Mouse (Mus musculus) MEL-GATA-1-ER (cell line): ENCODE data around the gene Ppp3ca.

Experiments
- DNase-seq: peaks from one replicate; pipeline ENCODE4 v3.0.0-alpha.2; 2012; ENCODE audit warnings: low read depth; ENCODE audit errors: extremely low read depth

The Ppp3ca gene

DNA sequence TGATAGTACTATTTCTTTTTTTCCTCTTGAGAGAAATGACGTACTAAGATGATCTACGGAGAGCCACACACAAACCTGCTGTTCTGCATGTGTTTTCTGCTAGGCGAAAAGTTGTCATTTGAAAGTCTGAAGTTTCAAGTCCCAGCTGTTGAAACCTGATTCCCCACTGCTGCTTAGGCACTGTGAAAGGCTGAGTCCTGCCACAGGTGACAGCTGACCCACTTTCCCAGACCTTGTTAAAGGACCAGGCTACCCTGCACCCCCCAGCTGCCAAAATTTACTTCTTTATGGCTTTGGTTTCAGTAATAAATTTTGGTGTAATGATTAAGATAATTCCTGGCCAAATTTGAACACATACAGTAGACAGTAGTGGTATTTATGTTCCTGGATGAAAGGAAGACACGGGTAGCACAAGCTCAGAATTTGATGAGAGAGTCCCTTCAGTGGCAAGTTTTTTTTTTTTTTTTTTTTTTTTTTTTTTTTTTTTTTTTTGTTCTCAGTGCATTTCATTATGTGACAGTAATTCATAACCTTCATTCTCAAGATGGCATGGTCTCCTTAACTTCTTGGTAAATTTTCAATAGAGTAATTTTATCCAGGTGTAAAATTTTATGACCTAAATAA, 52.0 kb downstream of the Ppp3ca start:
- DNase-seq, result no peak

DNA sequence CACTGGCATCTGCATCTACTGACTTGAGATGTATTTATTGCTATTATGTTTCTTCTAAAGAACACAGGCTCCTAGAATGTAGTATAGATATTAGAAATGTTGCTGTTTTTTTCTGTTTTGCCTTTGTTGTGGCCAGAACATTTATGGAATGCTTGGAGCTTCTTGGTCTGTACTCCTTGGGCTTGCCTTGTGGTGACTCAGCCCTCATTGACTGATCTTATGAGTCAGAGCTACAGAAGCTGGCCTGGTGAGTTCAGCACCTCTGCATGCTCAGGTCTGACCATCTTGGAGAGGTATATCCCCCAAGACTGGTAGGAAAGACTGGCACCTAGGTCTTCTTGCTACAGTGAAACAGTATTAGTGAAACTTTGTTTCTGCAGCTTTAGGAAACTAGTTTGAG, 52.6 kb downstream of the Ppp3ca start:
- no peak for DNase-seq

DNA sequence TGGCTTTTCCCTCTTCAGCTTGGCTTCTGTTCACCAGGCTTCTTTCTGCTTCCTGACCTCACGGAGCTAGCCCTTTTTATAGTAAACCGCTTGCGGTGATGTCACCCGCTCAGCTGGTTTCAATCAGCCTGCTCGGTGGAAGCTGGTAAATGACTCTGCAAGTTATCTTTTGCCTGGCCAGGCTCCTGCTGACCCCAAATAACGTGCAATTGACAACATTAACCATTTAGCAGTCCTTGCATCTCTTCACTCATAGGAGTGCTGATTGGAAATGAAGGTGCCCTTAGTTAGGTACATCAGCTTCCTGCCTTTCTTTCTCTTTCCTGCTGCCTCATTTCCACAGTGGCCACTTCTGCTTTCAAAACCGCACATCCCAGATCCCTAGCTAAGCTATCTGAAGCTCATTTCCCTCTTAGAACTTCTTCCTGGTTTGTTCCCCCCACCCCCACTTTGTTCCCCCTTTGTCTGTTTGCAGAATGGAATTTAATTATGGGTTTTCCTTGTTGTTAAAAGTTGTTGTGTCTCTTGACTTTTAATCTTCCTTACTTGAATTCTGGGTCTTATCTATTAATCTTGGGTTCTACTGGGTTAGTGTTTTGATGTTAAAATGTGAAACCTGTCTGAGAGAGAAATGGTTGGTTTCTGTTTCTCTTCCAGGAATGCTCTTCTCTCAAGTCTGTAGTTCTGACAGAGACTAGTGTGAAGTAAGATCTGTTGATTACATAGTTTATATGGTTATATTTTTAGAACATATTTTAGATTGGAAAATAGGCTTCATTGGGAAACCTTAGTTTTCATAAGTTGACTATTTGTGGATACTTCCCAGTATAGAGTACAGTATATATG, 55.6 kb downstream of the Ppp3ca start:
- peak; percentile 63 for DNase-seq

DNA sequence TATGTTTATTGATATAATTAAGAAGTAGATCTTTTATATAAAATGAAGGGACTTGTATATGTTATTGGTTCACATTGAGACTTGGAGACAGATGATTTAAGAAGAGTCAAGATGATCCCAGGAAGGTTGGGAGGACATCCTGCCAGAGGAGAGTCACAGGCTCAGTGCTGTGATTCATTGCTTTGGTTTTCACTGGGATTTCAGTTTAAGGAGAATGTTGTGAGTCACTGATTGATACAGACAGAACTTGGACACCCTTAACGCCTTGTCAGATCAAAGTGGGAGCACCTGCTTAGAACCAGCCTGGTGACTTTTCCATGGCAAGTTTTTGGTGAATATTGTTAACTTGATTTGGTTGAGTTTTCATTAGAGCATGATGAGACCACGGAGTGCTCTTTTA, 58.0 kb downstream of the Ppp3ca start:
- no peak for DNase-seq

DNA sequence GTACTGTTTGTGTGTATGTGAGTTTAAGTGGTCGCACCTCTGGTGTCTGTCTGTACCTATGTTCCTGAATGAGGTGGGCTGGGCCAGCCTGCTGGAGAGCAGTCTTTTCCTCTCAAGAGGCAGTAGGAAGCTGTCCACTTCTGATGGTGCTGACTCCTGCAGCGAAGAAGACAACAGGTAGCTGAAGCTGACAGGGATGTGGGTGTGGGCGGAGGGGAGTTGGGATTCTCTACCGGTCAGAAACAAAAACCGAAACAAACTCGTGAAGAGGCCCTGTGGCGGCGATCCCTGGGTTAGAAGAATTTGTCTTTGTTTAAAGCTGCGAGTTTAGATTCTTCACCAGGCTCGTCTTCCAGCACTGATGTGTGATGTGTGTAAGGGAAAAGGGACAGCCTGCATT, 60.1 kb downstream of the Ppp3ca start:
- no peak for DNase-seq

DNA sequence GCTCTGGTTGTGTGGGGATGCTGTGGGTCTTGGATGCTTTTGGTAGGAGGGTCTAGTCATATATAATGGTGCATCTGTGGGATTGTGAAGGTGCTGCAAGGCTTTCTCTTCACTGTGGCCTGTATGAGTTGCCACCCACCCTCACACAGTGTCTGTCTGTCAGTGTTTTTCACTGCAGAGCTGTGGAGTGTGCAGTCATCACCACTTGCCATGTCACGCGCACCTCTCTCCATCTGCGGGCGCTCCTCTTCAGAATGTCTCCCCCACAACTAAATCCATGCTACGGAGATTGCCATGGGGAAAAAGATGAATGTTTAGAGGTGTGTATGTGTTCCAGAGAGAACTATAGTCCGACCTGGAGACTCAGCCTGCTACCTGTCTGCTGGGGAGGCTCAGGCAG, 61.7 kb downstream of the Ppp3ca start:
- DNase-seq, result no peak

DNA sequence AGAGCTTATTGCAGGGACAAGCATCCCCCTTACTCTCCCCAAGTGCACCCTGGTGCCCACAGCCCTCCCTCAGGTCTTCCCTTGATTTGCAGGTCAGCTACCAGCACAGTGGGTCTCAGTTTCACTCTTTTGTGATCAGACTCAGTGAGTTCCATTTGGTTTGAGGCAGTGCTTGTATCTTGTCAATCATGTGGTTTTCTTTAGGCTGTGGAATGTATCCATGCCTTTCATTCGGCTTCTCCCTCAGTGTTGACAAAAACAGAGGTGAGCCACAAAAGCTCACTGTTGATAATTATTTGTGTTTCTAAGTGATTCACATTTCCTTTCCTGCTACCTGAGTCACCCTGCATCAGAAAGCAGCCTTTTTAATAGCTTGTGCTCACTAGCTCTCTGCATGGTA, 66.1 kb downstream of the Ppp3ca start:
- DNase-seq, result no peak

DNA sequence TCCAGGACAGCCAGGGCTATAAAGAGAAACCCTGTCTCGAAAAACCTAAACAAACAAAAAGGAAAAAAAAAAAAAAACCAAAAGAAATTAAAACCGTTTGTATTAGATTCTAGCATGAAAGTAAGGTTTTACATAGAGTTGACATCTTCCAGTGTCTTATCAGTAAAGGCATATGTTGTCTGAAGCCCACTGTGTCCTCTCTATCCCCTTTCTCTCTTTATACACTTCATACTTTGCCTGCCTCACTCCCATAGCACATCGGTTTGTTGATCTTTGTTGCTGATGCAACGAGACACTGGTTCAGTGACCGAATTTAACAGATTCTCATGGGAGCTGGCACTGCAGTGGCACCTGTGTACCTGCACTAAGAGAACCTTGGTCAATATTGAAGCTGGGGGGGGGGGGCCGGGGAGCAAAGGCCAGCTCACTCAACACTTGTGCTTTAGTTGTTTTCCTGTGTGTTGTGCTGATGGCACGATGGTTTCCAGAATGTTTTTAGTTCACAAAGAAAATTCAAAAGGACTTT, 66.9 kb downstream of the Ppp3ca start:
- DNase-seq, result peak; percentile 27

DNA sequence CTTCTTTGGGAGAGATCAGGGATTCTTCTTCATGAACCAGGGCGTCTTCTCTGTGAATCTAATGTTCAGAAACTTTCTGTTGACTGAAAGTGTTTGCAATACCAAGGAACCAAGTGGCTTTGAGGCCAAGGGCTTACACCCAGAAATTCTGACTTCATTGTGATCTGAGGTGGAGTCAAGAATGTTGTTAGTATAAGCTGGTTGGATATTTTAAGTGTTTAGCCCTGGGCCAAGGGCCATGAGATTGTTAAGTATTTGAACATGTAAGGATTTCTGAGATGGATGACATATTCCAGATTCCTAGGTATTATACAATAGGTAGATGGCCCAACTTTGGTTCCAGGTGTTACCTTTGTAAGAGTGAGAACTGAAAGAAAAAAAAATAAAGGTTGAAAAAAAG, 68.5 kb downstream of the Ppp3ca start:
- no peak for DNase-seq

DNA sequence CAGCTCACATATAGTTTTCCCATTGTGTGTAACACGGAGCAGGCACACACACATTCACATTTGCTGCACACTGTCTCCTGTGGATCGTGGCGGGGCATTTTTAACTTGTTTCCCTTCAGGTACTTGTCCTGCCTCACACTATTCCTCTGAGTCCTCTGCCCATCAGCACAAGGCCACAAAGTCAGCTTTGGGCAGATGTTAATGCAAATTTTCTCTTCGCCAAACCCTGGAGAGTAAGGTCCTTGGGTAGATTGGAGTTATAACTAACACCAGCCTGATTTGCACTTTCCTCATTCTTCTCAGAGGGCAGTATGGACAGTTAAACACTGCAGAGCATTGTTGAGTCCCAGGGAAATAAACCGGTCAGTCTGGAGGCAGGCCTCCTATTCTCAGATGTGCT, 69.0 kb downstream of the Ppp3ca start:
- DNase-seq, result no peak

DNA sequence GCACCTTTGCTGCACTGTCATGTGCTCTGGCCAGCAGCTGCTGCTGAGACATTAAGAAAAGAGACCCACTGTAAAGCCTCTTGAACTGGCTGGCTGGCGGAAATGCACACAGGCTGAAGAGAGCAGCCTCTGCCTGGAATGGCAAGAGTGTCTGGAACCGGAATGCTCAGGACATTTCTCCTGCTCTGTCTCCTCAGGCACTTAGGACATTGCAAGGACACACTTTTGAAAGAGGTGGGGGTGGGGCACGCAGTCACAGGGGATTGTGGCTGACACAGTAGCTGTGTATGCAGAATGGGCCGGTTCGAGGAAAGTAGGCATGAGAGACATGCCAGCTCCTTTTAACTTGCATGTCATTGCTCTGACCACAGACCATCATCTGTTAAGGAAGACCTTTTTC, 71.7 kb downstream of the Ppp3ca start:
- DNase-seq, result no peak

DNA sequence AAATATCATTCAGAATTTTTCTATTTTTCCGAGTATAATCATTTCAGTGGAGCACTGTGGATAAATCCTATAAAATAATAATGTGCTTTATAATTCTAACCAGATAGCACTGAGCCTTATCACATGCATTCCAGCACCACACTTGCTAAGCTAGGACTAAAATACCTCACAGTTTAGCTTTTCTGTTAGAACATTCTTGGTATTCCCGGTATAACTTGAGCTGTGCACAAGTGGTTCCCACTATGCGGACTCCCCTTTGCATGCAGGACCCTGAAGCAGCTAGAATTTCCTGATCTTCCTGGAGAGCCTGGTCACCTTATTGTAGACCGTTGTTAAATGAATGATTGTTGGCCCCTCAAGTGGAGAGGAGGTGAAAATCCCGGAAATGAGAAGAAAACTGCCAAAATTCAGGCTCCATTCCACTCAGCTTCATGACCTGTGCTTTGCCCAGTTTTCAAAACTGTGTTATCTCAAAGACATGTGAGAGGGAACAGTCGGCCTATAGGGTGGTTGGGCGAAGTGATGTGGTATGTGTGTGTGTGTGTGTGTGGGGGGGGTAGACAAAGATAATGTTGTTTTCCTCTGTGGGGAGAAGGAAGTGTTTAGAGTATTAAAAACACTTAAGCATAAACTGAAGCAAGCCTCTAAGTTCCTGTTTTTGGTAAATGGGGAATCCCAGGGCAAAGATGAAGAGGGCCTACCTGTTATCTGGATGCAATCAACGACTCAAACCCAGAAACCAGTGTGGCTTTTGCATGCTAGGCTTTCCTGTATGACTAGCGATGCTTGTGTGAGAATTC, 72.5 kb downstream of the Ppp3ca start:
- DNase-seq, result peak; percentile 84

DNA sequence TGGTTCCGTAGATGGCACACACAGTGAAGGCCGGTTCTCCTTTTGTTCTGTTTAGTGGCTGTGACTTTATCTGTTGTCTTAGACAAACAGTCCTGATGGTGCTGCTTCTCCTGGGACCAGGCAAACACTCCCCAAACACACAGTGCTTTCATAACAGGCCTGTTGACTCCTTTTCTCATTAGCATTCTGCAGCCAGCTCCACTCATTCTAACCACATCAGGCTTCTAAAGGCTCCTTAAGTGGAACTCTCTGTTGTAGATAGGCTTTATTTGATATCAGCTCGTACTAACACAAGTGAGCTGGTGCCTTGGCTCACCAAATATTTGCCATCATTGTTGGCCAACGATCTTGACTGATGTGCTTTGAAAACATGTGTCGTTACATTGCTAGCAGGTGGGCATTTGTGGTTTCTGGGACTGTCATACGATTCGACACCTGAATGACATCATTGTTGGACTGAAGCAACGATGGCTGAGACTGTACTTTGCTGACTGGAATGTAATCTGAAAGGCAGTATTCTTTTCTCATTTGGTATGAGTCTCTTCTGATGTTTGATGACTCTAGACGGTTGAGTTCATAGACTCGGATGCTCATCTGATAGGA, 74.5 kb downstream of the Ppp3ca start:
- DNase-seq, result no peak

DNA sequence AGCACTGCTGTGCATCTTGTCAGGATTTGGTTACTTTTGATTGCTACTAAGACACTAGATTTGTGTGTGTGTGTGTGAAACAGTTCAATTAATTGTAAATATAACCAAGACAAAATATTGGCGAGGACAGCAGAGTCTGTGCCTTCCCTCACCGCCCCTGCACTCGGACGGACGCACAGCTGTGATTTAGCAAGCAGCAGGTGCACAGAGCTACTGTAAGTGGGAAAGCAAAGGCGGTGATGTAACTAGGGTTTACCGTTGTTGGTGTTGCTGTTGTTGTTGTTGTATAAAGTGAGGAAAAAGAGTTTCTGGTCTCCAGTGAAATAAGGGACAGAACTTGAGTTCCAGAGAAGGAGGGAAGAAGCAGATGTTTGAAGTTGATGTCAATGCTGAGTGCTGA, 75.5 kb downstream of the Ppp3ca start:
- no peak for DNase-seq

DNA sequence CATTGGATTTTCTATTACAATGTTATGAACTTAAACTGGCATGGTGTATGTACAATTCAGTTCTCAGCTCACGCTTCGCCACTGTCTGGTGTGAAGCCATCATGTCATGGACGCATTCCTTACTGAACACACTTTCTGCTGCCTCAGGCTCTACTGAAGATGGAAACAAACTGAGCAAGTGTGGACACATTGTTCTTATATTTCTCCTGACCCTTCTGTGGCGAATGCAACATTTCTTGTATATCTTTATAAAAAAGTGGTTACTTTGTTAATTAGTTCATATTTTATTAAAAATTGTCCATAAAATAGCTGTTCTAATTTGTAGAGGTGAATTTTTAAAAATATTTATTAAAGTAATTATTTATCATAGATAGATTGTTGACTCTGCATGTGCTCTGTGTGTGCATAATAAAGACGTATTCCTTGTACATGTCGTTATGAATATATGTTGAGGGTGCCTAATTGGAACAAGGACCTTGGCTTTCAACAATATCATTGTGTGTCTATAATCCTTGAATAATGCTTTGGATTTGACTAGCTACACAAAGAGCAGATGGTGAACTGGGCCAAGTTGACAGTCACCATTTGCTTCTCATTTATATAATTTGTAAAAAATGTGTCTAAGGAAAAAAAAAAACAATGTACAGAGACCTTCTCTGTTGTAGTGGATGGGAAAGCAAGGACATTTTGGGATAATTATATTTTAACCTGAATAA, 79.0 kb downstream of the Ppp3ca start:
- no peak for DNase-seq

DNA sequence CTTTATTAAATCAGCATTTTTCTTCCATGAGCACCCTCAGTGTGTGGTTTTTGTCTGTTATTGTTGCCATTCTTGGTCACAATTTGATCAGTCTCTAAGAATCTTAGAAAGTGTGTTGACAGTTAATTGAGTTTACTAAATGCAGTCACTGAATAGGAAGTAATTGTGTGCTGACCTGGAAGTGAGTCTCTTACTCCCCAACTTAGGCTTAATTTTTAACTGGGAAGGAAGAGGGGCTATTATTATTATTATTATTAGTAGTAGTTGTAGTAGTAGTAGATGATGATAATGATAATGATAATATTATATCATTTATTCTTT, 79.5 kb downstream of the Ppp3ca start:
- DNase-seq, result no peak

DNA sequence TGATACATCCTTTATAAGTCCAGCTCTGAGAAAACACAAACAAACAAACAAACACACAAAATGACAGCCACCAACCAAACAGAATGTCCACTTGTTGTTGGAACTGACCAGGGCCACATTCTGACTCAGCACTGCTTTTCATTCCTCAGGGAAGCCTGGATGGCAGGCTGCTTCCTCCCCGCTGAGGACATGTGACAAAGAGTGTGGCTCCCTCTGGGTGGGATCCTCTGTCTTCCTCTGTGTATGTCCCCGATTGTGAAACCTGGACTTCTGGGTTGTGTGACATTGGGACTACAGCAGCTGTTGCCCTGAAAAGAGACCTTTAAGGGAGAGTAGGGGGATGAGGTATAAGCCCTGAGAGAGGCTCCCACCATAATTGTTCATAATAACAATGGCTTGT, 80.0 kb downstream of the Ppp3ca start:
- no peak for DNase-seq

DNA sequence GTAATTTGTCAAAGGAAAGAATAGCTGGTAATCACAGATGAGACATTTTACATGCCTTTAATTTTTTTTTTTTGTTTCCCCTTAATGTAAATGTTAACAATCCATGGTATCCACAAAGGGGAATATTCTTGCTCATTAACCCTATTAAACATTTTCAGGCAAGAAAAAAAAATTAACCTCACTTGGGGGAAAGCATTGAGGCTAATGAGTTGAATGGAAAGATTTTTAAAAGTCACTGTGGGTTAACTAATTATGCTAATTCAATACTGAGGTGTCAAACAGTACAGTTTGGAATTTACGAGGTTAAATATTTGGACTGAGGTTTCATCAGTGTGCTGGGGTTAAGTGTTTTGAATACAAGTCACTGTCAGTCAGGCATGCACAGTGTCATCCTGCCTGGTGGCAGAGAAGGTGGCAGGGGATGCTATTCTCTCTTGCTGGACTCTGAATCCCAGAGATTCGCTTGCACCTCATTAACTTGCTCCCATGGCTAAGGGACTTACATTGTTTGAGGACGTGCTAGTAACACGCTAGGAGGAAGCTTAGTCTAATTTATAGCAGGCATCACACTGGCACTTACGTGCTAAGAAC, 82.3 kb downstream of the Ppp3ca start:
- DNase-seq, result no peak

DNA sequence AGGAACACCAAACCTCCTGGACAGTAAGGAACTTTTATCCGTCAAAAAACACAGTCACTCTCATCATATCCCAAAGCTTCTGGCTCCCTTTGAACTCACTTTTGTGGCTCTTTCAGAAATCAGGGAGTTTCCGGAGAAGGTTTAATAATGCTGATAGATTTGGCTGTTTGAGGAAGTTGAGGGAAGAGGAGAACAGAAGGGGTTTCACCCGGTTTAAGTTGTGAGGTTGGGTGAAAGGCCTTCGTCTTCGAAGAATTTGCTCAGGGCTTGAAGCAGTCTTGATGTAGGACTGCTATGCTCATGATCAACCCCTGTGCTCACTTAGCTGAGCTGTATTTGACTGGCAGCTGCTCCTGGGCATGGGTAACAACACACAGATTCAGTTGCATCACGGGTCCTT, 86.2 kb downstream of the Ppp3ca start:
- DNase-seq, result no peak

DNA sequence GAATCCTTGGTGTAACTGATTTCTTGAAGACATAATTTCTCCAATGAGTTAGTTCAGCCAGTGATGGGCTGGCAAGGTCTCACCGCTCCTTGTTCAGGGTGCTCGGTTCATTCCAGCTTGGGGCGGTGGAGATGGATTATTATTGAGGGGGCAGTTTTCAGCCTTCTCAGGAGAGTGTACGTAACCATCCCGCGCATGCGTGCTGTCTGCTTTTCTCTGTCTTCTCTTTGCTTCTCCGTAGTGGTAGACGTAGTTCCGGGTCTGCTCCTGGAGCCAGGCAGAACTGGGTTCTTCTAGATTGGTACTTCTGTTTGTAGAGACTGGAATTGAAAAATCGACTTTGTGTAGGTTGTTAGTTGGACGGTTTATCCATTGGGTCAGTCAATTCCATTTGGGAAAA, 89.5 kb downstream of the Ppp3ca start:
- no peak for DNase-seq
